Mouse (Mus musculus) embryonic fibroblast, embryonic 13.5 days (primary cell): ENCODE data around the gene Mroh8.

Experiments
- CTCF ChIP-seq: IDR thresholded peaks from 2 replicates; pipeline ENCODE4 v1.5.1; 2011; ENCODE audit warnings: mild to moderate bottlenecking, control low read depth, low read length, moderate library complexity, borderline replicate concordance; ENCODE audit not compliant: insufficient read depth
- POLR2A ChIP-seq: IDR thresholded peaks from 2 replicates; pipeline ENCODE4 v1.6.1; 2011; ENCODE audit warnings: low read depth, mild to moderate bottlenecking, control low read depth, low read length, moderate library complexity

DNA sequence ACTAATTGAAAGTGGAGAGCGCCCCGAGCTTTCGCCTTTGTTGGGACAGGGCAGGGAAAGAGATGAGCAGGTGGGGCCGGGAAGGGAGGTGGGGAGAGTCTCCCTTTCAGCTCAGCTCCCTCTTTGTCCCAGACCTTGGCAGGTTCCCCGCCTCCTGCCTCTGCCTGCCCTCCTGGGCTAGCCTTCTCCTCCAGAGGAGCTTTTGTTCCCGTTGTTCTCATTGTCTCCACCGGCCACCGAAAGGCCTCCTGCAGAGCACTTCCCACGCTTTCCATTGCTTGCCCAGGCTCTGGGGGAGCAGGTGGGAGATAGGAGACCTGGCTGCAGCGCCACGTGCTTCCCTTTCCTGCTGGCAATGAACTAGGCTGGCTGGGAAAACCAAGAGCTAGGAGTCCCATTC lies 49.2 kb upstream of the Mroh8 start:
- TF ChIP-seq CTCF: no peak
- no peak for TF ChIP-seq POLR2A
